In the genomic region with DNA sequence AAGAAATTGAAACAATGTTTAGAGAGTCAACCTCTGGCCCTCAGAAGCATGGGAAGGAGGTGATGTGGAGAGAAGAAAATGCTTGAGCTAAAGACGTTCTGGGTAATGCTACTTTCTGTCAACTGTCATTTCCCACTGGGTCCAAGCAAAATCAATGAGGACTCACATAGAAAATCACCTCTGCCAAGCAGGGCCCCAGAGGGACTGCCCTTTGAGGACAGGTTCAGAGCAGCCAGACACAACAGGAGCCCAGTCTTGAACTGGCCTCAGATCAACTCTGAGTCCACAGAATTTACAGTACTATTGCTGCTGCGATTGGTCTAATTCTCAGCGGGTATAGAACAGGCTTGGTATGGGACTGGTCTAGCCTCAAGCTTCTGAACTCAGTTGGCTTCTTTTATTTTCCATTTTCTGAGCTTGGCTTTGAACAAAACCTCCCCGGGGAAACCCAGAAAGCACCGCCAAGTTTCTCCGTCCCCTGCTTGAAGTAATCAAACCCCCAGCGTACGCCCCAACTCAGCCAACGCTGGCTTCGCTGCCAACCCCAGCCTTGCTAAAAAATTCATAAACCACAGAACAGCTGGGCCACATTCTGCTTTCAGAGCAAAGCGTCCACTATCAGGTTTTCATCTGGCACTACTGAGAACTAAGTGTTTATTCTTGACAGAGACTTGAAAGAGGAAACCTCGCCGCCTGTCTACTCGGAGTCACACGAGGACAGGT, we compare ENCODE assay signal across 12 mouse cellular contexts.
DNase-seq lines count a peak whose midpoint lies in the region; ATAC-seq and TF ChIP-seq lines count a peak whose summit lies in the region.
"Had no signal": no experiment of that assay in that cellular context is flagged by ENCODE, and none has a peak within 500 bp of the region (broad histone marks: within the 10 kb centered on the region; RNA-seq: fewer than 3 reads in every experiment).

No protein-coding gene starts in this region.

- no peaks in the 10 kb centered on the region for H3K36me3 ChIP-seq in kidney, embryonic 15.5 days
- no peaks in the 10 kb centered on the region for H3K36me3 ChIP-seq in lung, embryonic 14.5 days (ENCODE audit: insufficient read depth)
- no peaks in the 10 kb centered on the region for H3K36me3 ChIP-seq in intestine, embryonic 15.5 days
- H3K36me3 ChIP-seq in liver, embryonic 11.5 days (ENCODE audit: control insufficient read depth, insufficient read depth, low read length) = no peaks in the 10 kb centered on the region
- H3K36me3 ChIP-seq: G1E; neural tube, embryonic 12.5 days had no signal

- H3K27ac ChIP-seq in kidney, embryonic 15.5 days = no peak overlapping the region
- peak overlapping the region; percentile 48; the same call in 1 of the 2 replicates for H3K27ac ChIP-seq in lung, embryonic 14.5 days (ENCODE audit: low read depth)
- no peak overlapping the region for H3K27ac ChIP-seq in intestine, embryonic 15.5 days
- H3K27ac ChIP-seq in liver, embryonic 11.5 days (ENCODE audit: low read depth, low read length) = no peak overlapping the region
- H3K27ac ChIP-seq: neural tube, embryonic 12.5 days had no signal

- no peak for TF ChIP-seq CTCF in lung, embryonic 14.5 days (IDR thresholded peaks at IDR 0.05; ENCODE audit: low read depth)

- H3K4me3 ChIP-seq in kidney, embryonic 15.5 days (replicated peaks) = no peak overlapping the region
- no peak overlapping the region for H3K4me3 ChIP-seq in lung, embryonic 14.5 days (ENCODE audit: low read depth, low read length)
- H3K4me3 ChIP-seq in intestine, embryonic 15.5 days (replicated peaks) = no peak overlapping the region
- no peak overlapping the region for H3K4me3 ChIP-seq in liver, embryonic 11.5 days (ENCODE audit: low read depth, low read length)
- H3K4me3 ChIP-seq: neural tube, embryonic 12.5 days had no signal

- no peaks in the 10 kb centered on the region for H3K9me3 ChIP-seq in kidney, embryonic 15.5 days (replicated peaks)
- H3K9me3 ChIP-seq in lung, embryonic 14.5 days (ENCODE audit: low read depth, low read length) = no peaks in the 10 kb centered on the region
- H3K9me3 ChIP-seq in intestine, embryonic 15.5 days = no peaks in the 10 kb centered on the region
- H3K9me3 ChIP-seq in liver, embryonic 11.5 days (ENCODE audit: control insufficient read depth, low read length) = no peaks in the 10 kb centered on the region
- H3K9me3 ChIP-seq: G1E; neural tube, embryonic 12.5 days had no signal

- peak; percentile 23 for DNase-seq in kidney, postnatal 10 days
- DNase-seq in adrenal gland, postnatal 14 days = peak; percentile 67
- peak; percentile 7 to 15 for DNase-seq in frontal cortex, postnatal 14 days (ENCODE audit: low spot score in 2 of 2)
- DNase-seq in lung, embryonic 14.5 days = peak; percentile 83
- DNase-seq in Muller cell, postnatal 12 days (ENCODE audit: inconsistent ontology term) = no peak
- DNase-seq in liver, embryonic 11.5 days (ENCODE audit: low spot score) = no peak
- DNase-seq: cerebellum, adult 8-10 months; thymus, adult 2 months had no signal

- 81% methylated on average over 15 of the region's 15 CpGs for WGBS in kidney, embryonic 15.5 days
- 44% methylated on average over 15 of the region's 15 CpGs for WGBS in lung, embryonic 14.5 days
- 79% methylated on average over 15 of the region's 15 CpGs for WGBS in intestine, embryonic 15.5 days
- WGBS in liver, embryonic 11.5 days = 83% methylated on average over 15 of the region's 15 CpGs

- H3K9ac ChIP-seq in kidney, embryonic 15.5 days = no peak overlapping the region
- no peak overlapping the region for H3K9ac ChIP-seq in lung, embryonic 14.5 days
- no peak overlapping the region for H3K9ac ChIP-seq in intestine, embryonic 15.5 days
- H3K9ac ChIP-seq in liver, embryonic 11.5 days (ENCODE audit: low read depth, low read length) = no peak overlapping the region
- H3K9ac ChIP-seq: neural tube, embryonic 12.5 days had no signal

- H3K4me2 ChIP-seq in kidney, embryonic 15.5 days = no peak overlapping the region
- H3K4me2 ChIP-seq in lung, embryonic 14.5 days = no peak overlapping the region
- no peak overlapping the region for H3K4me2 ChIP-seq in intestine, embryonic 15.5 days (replicated peaks)
- H3K4me2 ChIP-seq in liver, embryonic 11.5 days = no peak overlapping the region
- H3K4me2 ChIP-seq: neural tube, embryonic 12.5 days had no signal

- H3K4me1 ChIP-seq in kidney, embryonic 15.5 days = peaks cover 6% of the 10 kb centered on the region
- H3K4me1 ChIP-seq in lung, embryonic 14.5 days (ENCODE audit: insufficient read depth) = peaks cover 6% of the 10 kb centered on the region; the same call in 1 of the 2 replicates
- no peaks in the 10 kb centered on the region for H3K4me1 ChIP-seq in intestine, embryonic 15.5 days (replicated peaks)
- no peaks in the 10 kb centered on the region for H3K4me1 ChIP-seq in liver, embryonic 11.5 days (replicated peaks; ENCODE audit: control insufficient read depth, insufficient read depth, low read length)
- H3K4me1 ChIP-seq: neural tube, embryonic 12.5 days had no signal

- no peaks in the 10 kb centered on the region for H3K27me3 ChIP-seq in kidney, embryonic 15.5 days
- H3K27me3 ChIP-seq in lung, embryonic 14.5 days (ENCODE audit: insufficient read depth, low read length) = no peaks in the 10 kb centered on the region
- H3K27me3 ChIP-seq in intestine, embryonic 15.5 days (replicated peaks) = no peaks in the 10 kb centered on the region
- H3K27me3 ChIP-seq in liver, embryonic 11.5 days (replicated peaks; ENCODE audit: control insufficient read depth, insufficient read depth, low read length) = no peaks in the 10 kb centered on the region
- H3K27me3 ChIP-seq: neural tube, embryonic 12.5 days had no signal

- ATAC-seq in kidney, embryonic 15.5 days (replicated peaks; ENCODE audit: low FRiP score) = no peak
- peak; percentile 55; the same call in 1 of the 2 replicates for ATAC-seq in lung, embryonic 14.5 days (ENCODE audit: insufficient read depth)
- no peak for ATAC-seq in intestine, embryonic 15.5 days
- no peak for ATAC-seq in liver, embryonic 11.5 days (replicated peaks; ENCODE audit: low FRiP score)

Comparison
In these comparisons a context has a peak if more than half of its experiments do, and no peak if none do; other contexts are left out.
1. DNase-seq: peak in kidney, postnatal 10 days (single experiment), adrenal gland, postnatal 14 days (single experiment), frontal cortex, postnatal 14 days (2 of 2) and lung, embryonic 14.5 days (single experiment); none in Muller cell, postnatal 12 days (single experiment) and liver, embryonic 11.5 days (single experiment).